Mouse (Mus musculus): ENCODE data around the gene Cep57l1.
"Not testable (repeated sequence)": the region's sequence is repeated elsewhere in the genome, so short reads cannot be mapped to it uniquely, and the experiment has no call there.

Gene Cep57l1

GRCm38 (mm10) chr10:41809771-41810563 lies at the start of gene Cep57l1, which contains the start of gene Sesn1:
Gene Cep57l1 (minus strand): TSS chr10:41809871.
Gene Sesn1 (plus strand): TSS chr10:41809935.
- peak; percentile 92 for DNase-seq

- DNase-seq, result no peak
Observed at GRCm38 (mm10) chr10:41848721-41849120, 39.0 kb upstream of the Cep57l1 start.

DNA sequence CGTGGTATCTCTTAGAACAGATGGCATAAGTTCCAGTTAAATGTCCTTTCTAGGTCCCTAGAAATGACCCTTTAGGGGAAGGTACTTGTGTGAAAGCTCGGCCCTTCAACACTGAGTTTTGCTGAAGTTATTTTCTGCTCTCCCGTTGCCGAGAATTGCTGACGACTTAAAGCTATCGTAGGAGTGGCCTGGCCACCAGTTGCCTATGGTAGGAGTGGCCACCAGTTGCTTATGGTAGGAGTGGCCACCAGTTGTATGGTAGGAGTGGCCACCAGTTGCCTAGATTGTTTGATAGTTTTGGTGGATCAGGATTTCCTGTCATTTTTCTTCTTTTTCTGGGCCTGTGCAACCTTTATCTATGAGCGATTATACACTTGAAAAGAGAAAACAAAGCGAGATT lies 38.1 kb upstream of the Cep57l1 start:
- no peak for DNase-seq

DNA sequence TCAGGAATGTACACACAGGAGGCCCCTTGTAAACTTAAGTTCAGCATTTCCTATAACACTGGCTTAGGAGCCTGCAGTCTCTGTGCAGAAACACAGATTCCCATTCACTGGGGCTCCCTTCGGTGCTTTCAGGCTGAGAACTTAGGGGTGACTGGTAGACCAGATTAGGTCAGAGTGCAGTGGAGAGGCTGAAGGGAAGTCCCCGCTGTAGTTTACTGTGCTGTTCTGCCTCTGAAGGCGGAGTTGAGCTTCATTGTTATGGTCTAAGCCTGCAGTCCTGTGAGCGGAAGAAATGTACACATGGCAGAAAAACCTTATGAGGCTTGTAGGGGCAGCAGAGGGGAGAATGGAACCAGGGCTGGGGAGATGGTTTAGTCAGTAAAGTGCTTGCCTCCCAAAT lies 29.2 kb upstream of the Cep57l1 start:
- DNase-seq, result no peak

DNA sequence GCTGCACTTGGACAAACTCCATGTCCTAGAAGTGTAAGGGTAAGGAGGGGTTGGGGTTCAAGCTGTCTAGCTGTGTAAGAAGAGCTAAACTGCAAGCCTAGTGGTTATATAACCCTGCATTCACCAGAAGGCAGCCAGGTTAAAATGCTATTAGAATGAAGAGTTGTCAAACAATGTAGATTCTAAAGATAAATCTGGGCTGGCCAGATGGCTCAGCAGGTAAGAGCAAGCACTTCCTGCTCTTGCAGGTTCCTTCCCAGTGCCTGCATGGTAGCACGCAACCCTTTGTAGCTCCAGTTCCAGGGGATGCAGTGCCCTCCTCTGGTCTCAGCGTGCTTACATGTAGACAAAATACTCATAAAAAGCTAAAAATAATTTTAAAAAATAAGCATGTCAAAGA lies 24.5 kb upstream of the Cep57l1 start:
- DNase-seq, result no peak

DNA sequence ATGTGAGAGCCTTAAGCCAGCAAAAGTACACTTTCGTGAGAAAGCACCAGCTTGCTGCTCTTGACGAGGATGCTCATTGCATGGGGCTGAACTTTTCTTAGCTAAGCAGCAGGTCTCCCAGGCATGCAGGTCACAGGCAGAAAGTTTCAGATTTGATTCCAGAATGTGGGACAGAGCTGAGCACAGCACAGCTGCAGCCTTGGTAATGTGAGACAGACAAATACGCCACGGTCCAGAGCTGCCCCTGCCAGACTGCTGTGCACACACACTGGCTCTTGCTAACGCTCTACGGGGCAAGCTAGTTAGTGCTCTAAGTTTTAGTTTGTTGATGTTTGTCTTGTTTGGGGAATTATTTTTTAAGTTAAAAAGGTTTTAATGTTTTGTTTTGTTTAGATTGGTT lies 22.5 kb upstream of the Cep57l1 start:
- no peak for DNase-seq

GRCm38 (mm10) chr10:41830851-41831522 lies 21.3 kb upstream of the Cep57l1 start:
- DNase-seq, result peak; percentile 52

DNA sequence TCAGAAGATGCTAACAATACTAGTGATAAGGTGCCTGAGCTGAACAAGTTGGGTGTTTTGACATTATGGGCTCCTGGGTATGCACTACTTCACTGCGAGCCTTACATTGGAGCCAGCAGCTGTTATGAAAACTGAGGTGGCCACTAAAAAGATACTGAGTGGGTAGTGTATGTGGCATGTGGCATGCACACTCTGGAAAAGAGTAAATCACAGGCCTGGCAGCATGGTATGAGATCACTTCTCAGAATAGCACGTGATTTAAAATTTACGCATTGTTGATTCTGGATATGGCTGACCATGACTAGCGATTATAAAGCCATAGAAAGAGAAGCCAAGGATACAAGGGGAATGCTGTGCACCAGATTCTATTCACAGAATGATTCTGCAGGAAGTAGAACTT lies 20.8 kb upstream of the Cep57l1 start:
- no peak for DNase-seq

DNA sequence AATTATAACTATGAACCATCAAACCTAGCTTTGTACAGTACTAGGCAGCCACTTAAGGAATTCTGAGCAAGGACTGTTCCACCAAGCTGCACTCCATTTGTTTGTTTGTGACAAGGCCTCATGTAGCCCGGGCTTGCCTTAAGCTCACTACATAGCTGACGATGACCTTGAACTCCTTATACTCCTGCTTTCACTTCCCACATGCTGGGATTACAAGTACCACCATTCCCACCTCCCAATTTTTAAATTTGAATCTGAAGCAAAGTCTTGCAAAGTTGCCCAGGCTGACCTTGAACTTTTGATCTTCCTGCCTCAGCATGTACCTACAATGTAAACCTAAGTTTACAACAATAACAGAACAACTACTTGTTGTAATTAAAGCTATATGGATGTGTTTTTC lies 20.3 kb upstream of the Cep57l1 start:
- no peak for DNase-seq

- no peak for DNase-seq
Observed at GRCm38 (mm10) chr10:41829191-41829590, 19.5 kb upstream of the Cep57l1 start.

DNA sequence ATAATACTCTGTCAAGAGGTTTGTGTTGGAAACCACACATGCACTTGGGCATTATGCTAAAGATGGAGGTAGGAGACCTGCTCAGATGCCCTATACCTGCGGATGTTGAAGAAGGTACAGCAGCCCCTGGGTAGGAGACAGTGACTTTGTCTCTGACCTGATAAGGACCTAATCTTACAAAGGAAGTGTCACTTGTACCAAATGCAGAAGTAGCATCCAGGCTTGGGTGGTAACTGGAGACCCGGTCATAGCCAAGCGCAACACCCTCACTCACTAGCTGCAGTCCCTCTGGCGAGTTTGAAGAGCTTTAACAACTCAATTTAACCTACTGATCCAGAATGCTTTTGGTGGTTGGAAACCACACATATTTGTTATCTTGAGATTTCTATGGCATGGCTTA lies 18.1 kb upstream of the Cep57l1 start:
- DNase-seq, result no peak

DNA sequence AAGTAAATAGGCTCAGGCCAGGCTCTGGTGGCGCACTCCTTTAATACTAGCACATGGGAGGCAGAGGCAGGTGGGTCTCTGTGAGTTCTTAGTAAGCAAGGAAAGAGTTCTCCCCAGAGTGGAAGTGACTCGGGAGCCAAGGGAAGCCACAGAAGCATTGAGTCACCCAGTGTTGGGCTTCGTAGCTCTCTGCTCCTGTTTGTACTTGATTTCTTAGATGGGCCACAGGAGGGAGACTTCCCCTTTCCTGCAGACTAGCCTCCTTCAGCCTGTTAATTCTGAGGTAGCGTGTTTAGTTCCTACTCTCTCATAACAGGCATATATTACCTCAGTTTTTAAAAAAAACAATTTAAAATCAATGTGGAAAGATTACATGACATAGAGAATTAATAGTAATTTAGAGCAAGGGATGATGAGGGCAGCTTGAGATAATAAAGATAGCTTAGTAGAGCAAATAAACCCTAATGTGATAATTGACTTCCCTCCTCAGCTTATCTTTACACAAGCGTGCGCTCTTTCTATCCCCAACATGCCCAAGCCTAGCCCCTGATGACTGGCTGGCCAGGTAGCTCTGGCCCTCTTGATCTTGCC lies 16.9 kb upstream of the Cep57l1 start:
- DNase-seq, result no peak

GRCm38 (mm10) chr10:41825996-41826395 lies 16.3 kb upstream of the Cep57l1 start:
- no peak for DNase-seq

DNA sequence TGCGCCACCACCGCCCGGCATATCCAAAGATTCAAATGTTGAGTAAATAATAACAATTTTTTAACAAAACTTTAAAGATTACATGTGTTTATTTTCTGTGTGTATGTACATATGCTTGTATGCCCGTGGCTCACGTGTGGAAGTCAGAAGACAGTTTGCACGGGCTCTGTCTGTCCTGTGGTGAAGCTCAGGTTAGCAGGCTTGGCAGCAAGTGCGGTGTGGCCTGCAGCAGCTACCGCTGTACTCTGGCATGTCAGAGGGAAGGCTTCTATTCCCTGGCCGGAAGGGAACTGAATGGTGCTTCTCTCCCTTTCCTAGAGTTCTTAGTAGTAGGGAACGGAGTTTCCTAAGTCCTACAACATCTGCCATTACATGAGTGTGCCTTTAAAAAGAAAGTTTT lies 15.4 kb upstream of the Cep57l1 start:
- no peak for DNase-seq

DNA sequence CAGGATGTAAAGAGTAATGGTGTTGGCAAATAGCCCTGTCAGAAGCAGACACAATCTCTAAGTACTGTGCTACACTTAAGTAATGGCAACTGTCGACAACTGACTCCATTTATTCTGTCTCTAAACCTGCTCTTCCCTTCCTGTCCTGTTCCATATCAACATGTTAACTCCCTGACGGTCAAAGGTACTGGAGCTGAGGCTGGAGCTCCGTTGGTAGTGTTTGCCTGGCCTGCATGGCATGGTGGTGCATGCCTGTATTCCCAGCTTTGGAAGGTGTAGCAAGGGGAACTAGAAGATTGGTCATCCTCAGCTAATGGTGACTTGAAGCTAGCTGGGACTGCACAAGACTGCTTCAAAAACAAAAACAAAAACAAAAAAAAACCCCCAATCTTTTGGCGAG lies 14.2 kb upstream of the Cep57l1 start:
- DNase-seq, result no peak

DNA sequence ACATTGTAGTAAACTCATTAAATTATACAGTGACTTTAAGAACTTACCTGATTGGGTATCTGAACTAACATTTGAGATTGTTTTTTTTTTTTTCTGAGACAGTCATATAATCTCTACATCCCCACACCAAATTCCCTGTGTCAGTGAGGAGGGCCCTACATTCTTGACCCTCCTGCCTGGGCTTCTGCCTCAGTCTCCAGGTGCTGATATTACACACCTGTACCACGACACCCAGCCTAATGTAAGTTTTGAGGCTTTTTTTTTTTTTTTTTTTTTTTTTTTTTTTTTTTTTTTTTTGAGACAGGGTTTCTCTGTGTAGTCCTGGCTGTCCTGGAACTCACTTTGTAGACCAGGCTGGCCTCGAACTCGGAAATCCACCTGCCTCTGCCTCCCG lies 13.6 kb upstream of the Cep57l1 start:
- DNase-seq, result not testable (repeated sequence)

GRCm38 (mm10) chr10:41822573-41823281 lies 13.1 kb upstream of the Cep57l1 start:
- no peak for DNase-seq

DNA sequence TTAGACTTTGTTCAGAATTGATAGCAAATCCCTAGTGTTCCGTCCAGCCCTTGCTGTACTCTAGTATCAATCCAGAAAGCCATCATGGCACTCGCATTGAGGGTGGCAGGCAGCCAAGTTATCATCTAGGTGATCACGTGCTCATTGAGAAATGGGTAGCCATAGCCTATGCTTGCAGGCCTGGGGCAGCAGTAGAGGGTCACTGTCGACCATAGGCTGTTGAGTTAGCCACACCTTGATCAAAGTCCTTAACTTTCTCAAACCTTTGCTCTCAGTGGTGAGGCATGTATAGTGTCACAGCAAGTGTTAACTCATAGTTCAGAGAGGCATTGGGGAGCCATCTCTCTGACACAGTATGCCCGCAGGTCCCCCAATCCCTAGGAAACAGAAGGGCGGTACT lies 11.5 kb upstream of the Cep57l1 start:
- no peak for DNase-seq

DNA sequence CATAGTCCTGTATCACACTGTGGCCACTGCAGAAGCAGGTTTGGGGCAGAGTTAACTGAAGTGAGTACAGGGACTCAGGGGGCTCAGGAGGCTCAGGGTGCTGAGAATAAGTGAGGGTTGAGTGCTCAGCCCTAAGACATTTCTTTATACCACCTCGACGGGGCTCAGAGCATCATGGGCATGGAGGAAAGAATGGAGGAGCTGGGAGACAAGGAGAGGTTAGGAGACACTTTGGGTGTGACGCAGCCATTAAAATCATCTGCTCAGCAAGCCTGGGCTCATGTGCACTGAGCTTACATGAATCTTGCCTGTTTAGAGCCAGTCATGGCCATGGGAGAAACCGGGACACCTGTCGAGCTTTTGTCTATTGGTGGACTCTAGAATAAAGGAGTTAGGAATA lies 10.7 kb upstream of the Cep57l1 start:
- no peak for DNase-seq

GRCm38 (mm10) chr10:41819307-41819706 lies 9.6 kb upstream of the Cep57l1 start:
- DNase-seq, result no peak

GRCm38 (mm10) chr10:41818733-41819070 lies 9.0 kb upstream of the Cep57l1 start:
- not testable (repeated sequence) for DNase-seq

- no peak for DNase-seq
Observed at GRCm38 (mm10) chr10:41818036-41818732, 8.5 kb upstream of the Cep57l1 start.

- no peak for DNase-seq
Observed at GRCm38 (mm10) chr10:41816516-41816915, 6.8 kb upstream of the Cep57l1 start.

Measured in layer of hippocampus, adult 9-11 months (tissue).